ENCODE assay signal across 12 mouse cellular contexts in the genomic region with DNA sequence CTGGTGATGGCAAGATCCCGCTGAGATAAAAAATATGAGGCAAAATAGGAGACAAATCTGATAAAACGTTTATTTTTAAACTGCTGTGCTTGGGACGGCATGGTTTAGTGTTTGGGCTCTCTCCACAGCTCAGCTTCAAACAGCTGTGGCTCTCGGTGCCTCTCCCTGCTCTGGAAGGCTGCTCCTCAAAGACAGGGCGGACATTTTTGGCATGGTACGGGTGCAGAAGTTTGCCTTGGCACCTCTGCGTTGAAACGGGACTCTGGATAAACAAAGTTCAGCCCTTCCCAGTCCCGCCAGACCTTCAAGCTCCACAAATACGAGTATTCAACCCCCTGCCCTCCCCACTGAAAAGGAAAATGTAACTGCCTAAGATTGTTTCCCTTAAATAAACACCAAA.
DNase-seq lines count a peak whose midpoint lies in the region; ATAC-seq and TF ChIP-seq lines count a peak whose summit lies in the region.
"Had no signal": no experiment of that assay in that cellular context is flagged by ENCODE, and none has a peak within 500 bp of the region (broad histone marks: within the 10 kb centered on the region; RNA-seq: fewer than 3 reads in every experiment).

No protein-coding gene starts in this region.

- no peak for TF ChIP-seq EP300 in heart, adult 2 months (IDR thresholded peaks at IDR 0.05; ENCODE audit: insufficient read depth, low read depth, low read length)

- no peaks in the 10 kb centered on the region for H3K4me1 ChIP-seq in heart, adult 2 months (ENCODE audit: control insufficient read depth, insufficient read depth, low read length)
- no peaks in the 10 kb centered on the region for H3K4me1 ChIP-seq in heart, embryonic 11.5 days (ENCODE audit: control insufficient read depth, insufficient read depth, low read length)
- H3K4me1 ChIP-seq in embryonic facial prominence, embryonic 14.5 days (ENCODE audit: control insufficient read depth, insufficient read depth, low read length): peaks cover 5% of the 10 kb centered on the region; the same call in 1 of the 2 replicates
- no peaks in the 10 kb centered on the region for H3K4me1 ChIP-seq in lung, embryonic 15.5 days

- no peak overlapping the region for H3K4me2 ChIP-seq in heart, embryonic 11.5 days
- H3K4me2 ChIP-seq in embryonic facial prominence, embryonic 14.5 days (ENCODE audit: low read depth, low read length): peak overlapping the region; percentile 10; the same call in 1 of the 2 replicates
- peak overlapping the region; percentile 22; the same call in 1 of the 2 replicates for H3K4me2 ChIP-seq in lung, embryonic 15.5 days

- no peak overlapping the region for H3K4me3 ChIP-seq in heart, adult 2 months
- H3K4me3 ChIP-seq in heart, embryonic 11.5 days (ENCODE audit: low read depth, low read length): no peak overlapping the region
- H3K4me3 ChIP-seq in embryonic facial prominence, embryonic 14.5 days (ENCODE audit: low read depth, low read length): no peak overlapping the region
- H3K4me3 ChIP-seq in lung, embryonic 15.5 days: no peak overlapping the region
- H3K4me3 ChIP-seq: left cerebral cortex, adult 2 months had no signal

- H3K27ac ChIP-seq in heart, adult 2 months: no peak overlapping the region
- H3K27ac ChIP-seq in heart, embryonic 11.5 days (ENCODE audit: low read depth, low read length): no peak overlapping the region
- H3K27ac ChIP-seq in embryonic facial prominence, embryonic 14.5 days (replicated peaks; ENCODE audit: low read depth, low read length): peak overlapping the region; percentile 44
- H3K27ac ChIP-seq in lung, embryonic 15.5 days: no peak overlapping the region
- H3K27ac ChIP-seq: left cerebral cortex, adult 2 months had no signal

- no peaks in the 10 kb centered on the region for H3K27me3 ChIP-seq in heart, adult 2 months (ENCODE audit: control insufficient read depth, insufficient read depth, low read length)
- no peaks in the 10 kb centered on the region for H3K27me3 ChIP-seq in heart, embryonic 11.5 days (ENCODE audit: control insufficient read depth, insufficient read depth, low read length)
- no peaks in the 10 kb centered on the region for H3K27me3 ChIP-seq in embryonic facial prominence, embryonic 14.5 days (replicated peaks; ENCODE audit: control insufficient read depth, insufficient read depth, low read length)
- no peaks in the 10 kb centered on the region for H3K27me3 ChIP-seq in lung, embryonic 15.5 days

- 33% methylated on average over 10 of the region's 10 CpGs for WGBS in heart, adult 2 months
- 46% methylated on average over 10 of the region's 10 CpGs for WGBS in heart, embryonic 11.5 days (ENCODE audit: insufficient replicate concordance)
- WGBS in embryonic facial prominence, embryonic 14.5 days: 40% methylated on average over 10 of the region's 10 CpGs
- WGBS in lung, embryonic 15.5 days: 22% methylated on average over 10 of the region's 10 CpGs

- no peaks in the 10 kb centered on the region for H3K9me3 ChIP-seq in heart, embryonic 11.5 days (replicated peaks; ENCODE audit: control insufficient read depth, low read length)
- H3K9me3 ChIP-seq in embryonic facial prominence, embryonic 14.5 days (ENCODE audit: control insufficient read depth, low read length): no peaks in the 10 kb centered on the region
- H3K9me3 ChIP-seq in lung, embryonic 15.5 days: no peaks in the 10 kb centered on the region

- intact Hi-C loops in heart, adult 2 months (cut with DNase I): no loop called here

- TF ChIP-seq POLR2A in heart, adult 2 months (IDR thresholded peaks at IDR 0.05; ENCODE audit: insufficient read depth, low read depth, low read length): no peak

- no peak overlapping the region for H3K9ac ChIP-seq in heart, adult 2 months (ENCODE audit: low read depth, low read length)
- H3K9ac ChIP-seq in heart, embryonic 11.5 days (ENCODE audit: low read depth, low read length): no peak overlapping the region
- H3K9ac ChIP-seq in embryonic facial prominence, embryonic 14.5 days (ENCODE audit: low read depth, low read length): no peak overlapping the region
- H3K9ac ChIP-seq in lung, embryonic 15.5 days: no peak overlapping the region

- no peaks in the 10 kb centered on the region for H3K36me3 ChIP-seq in heart, adult 2 months (ENCODE audit: control insufficient read depth, insufficient read depth, low read length)
- no peaks in the 10 kb centered on the region for H3K36me3 ChIP-seq in heart, embryonic 11.5 days (ENCODE audit: control insufficient read depth, insufficient read depth, low read length)
- H3K36me3 ChIP-seq in embryonic facial prominence, embryonic 14.5 days (ENCODE audit: control insufficient read depth, insufficient read depth, low read length): no peaks in the 10 kb centered on the region
- no peaks in the 10 kb centered on the region for H3K36me3 ChIP-seq in lung, embryonic 15.5 days

- ATAC-seq in heart, embryonic 11.5 days (replicated peaks; ENCODE audit: insufficient number of reproducible peaks, low FRiP score, low TSS enrichment): no peak
- ATAC-seq in embryonic facial prominence, embryonic 14.5 days (ENCODE audit: low read depth): peak; percentile 81
- ATAC-seq in lung, embryonic 15.5 days (ENCODE audit: borderline replicate concordance, extremely low read depth, low FRiP score, low TSS enrichment): no peak
- ATAC-seq: CD4-positive, CD25-positive, alpha-beta regulatory T cell, adult 4 months had no signal

- DNase-seq in heart, adult 2 months: peak; percentile 28 to 45
- DNase-seq in embryonic facial prominence, embryonic 14.5 days (ENCODE audit: low spot score): peak; percentile 86
- DNase-seq in heart, adult 9 months (ENCODE audit: low spot score in 2 of 2): peak; percentile 14 to 36
- DNase-seq in layer of hippocampus, adult 9-10 months (ENCODE audit: low spot score): no peak
- DNase-seq in ovary, adult 18-20 months (ENCODE audit: low spot score): no peak
- no peak for DNase-seq in ovary, postnatal 14 days (ENCODE audit: low spot score)
- DNase-seq: adrenal gland, postnatal 25 days; cerebellum, adult 18-20 months had no signal

- no peak for TF ChIP-seq CTCF in heart, adult 2 months (IDR thresholded peaks at IDR 0.05)

- no peaks in the 10 kb centered on the region for H3K79me2 ChIP-seq in heart, adult 2 months (replicated peaks; ENCODE audit: control insufficient read depth, insufficient read depth, low read length)

Comparison
In these comparisons a context has a peak if more than half of its experiments do, and no peak if none do; other contexts are left out.
1. DNase-seq: peak in heart, adult 2 months (2 of 2), embryonic facial prominence, embryonic 14.5 days (single experiment) and heart, adult 9 months (2 of 2); none in layer of hippocampus, adult 9-10 months (single experiment), ovary, adult 18-20 months (single experiment) and ovary, postnatal 14 days (single experiment).